Mouse (Mus musculus) kidney, postnatal 0 days (tissue): ENCODE data around the gene Tnr. TPM values are rescaled to one million over a fixed set of nuclear protein-coding genes. Genes with fewer than 3 reads are reported as not detected.

ENCODE experiments used
- ATAC-seq: fragments of 200-750 bp; cut with Nextera tagmentation; replicated peaks from 2 replicates; pipeline ENCODE4 v1.8.0; 2017; ENCODE audit warnings: low read depth, moderate number of reproducible peaks, moderate TSS enrichment, moderate library complexity; ENCODE audit not compliant: low FRiP score
- DNase-seq: peaks from one replicate; pipeline ENCODE4 v3.0.0-alpha.2; 2016; ENCODE audit warnings: low spot score
- H3K27ac ChIP-seq: fragments of 300-500 bp; sonication (generic); 2 replicates; pipeline ENCODE4 v1.5.1; 2014; ENCODE audit warnings: mild to moderate bottlenecking
- H3K27me3 ChIP-seq: fragments of 300-500 bp; sonication (generic); 2 replicates; pipeline ENCODE4 v1.6.1; 2014; ENCODE audit warnings: low read length, mixed read lengths; ENCODE audit not compliant: insufficient read depth
- H3K36me3 ChIP-seq: fragments of 300-500 bp; sonication (generic); 2 replicates; pipeline ENCODE4 v1.6.1; 2014; ENCODE audit warnings: low read length, mixed read lengths; ENCODE audit not compliant: insufficient read depth
- H3K4me1 ChIP-seq: fragments of 300-500 bp; sonication (generic); replicated peaks from 2 replicates; pipeline ENCODE4 v1.6.1; 2014; ENCODE audit warnings: antibody characterized with exemption, low read length, mixed read lengths; ENCODE audit not compliant: insufficient read depth
- H3K4me2 ChIP-seq: fragments of 300-500 bp; sonication (generic); 2 replicates; pipeline ENCODE4 v1.6.1; 2014; ENCODE audit warnings: mild to moderate bottlenecking, low read length, moderate library complexity, mixed read lengths
- H3K4me3 ChIP-seq: fragments of 300-500 bp; sonication (generic); replicated peaks from 2 replicates; pipeline ENCODE4 v1.5.1; 2014; ENCODE audit warnings: low read depth, low read length
- H3K9ac ChIP-seq: fragments of 300-500 bp; sonication (generic); 2 replicates; pipeline ENCODE4 v1.6.1; 2014; ENCODE audit warnings: low read depth, low read length
- H3K9me3 ChIP-seq: fragments of 300-500 bp; sonication (generic); replicated peaks from 2 replicates; pipeline ENCODE4 v1.6.1; 2016; ENCODE audit warnings: low read length, inconsistent platforms, mixed read lengths
- CTCF ChIP-seq: IDR thresholded peaks from 2 replicates; pipeline ENCODE4 v1.5.1; 2016; ENCODE audit warnings: antibody characterized with exemption, low read depth, mild to moderate bottlenecking, moderate library complexity
- WGBS: fragments of 180-500 bp; shearing (Covaris S2); extraction: QIAGEN DNeasy Blood & Tissue Kit; methylation state at CpG from one replicate; pipeline ENCODE4 v1.1.7; 2014; 5-methylcytosine and 5-hydroxymethylcytosine counted together
- polyA plus RNA-seq: library from polyadenylated mRNA; unstranded; fragments of >200 nt; fragmentation: Nextera tagmentation; extraction: Ambion mirVana; gene quantifications from 2 replicates; pipeline ENCODE4 v1.2.1, GENCODE M21; 2015

The Tnr gene
- polyA plus RNA-seq, 1 experiment from 2014 or later: not detected

- no peaks in the 10 kb centered on the region for H3K9me3 ChIP-seq
- H3K4me2 ChIP-seq: no peak overlapping the region
- H3K27me3 ChIP-seq: no peaks in the 10 kb centered on the region
- no peaks in the 10 kb centered on the region for H3K4me1 ChIP-seq
- DNase-seq: peak; percentile 35
- no peak for ATAC-seq
- H3K36me3 ChIP-seq: no peaks in the 10 kb centered on the region
- no peak for TF ChIP-seq CTCF
- no peak overlapping the region for H3K9ac ChIP-seq
- 50% methylated on average over 4 of the region's 4 CpGs for WGBS
- no peak overlapping the region for H3K27ac ChIP-seq
- no peak overlapping the region for H3K4me3 ChIP-seq
These were observed 60.3 kb downstream of the Tnr start for GRCm38 (mm10) chr1:159583877-159584276.

- Histone ChIP-seq H3K9me3 (no peaks in the 10 kb centered on the region), H3K4me1 (no peaks in the 10 kb centered on the region), H3K4me2 (no peak overlapping the region), H3K27me3 (no peaks in the 10 kb centered on the region), H3K4me3 (no peak overlapping the region), H3K9ac (no peak overlapping the region), H3K36me3 (no peaks in the 10 kb centered on the region), H3K27ac (no peak overlapping the region)
- DNase-seq (no peak), ATAC-seq (no peak)
- WGBS: 70% methylated on average over 2 of the region's 2 CpGs
- TF ChIP-seq CTCF: no peak
These were observed 65.2 kb downstream of the Tnr start for GRCm38 (mm10) chr1:159588741-159589140.

DNA sequence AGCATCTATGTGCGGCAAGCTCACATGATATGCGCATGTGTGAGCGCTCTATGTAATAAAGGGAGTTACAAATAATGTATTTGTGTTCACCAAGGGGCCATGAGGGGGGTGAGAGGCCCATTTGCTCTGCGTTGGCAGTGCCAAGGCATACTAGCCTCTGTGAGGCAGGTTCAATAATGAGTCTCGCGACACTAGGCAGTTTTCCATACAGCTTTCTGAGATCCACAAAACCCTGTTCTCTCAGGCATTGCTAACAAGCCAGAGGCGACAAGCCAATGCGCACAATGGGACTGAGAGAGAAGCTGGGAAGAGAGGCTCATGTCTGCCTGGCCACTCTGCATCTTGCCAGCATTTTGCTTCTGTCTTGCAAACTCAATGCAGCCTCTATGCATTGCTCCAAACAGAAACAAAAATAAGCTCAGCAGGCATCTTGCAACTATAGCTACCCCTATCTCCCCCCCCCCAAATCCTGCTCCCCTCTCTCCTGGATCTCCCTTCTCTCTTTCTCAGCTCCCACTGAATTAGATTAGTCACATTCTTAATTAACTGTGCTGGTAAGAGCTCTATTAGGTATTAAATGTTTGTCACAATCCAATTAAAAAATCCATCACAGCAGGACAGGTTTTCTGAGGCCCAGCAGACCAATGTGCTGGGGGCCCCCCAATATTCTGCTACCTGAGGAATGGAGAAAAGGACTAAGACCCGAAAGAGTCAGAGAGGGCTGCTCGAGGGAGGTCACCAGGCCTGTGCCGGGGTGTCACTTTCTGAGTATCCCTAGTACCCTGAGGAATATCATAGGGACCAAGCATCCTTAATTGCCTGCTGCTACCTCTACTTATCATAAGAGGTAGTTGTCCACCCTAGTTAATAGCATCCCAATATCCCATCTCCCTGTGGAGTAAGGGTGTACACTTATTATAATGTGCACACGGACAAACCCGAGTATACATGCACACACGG is 70.8 kb downstream of the Tnr start:
- 89% methylated on average over 14 of the region's 14 CpGs for WGBS
- no peak overlapping the region for H3K4me3 ChIP-seq
- H3K9ac ChIP-seq: no peak overlapping the region
- TF ChIP-seq CTCF: no peak
- no peaks in the 10 kb centered on the region for H3K36me3 ChIP-seq
- no peaks in the 10 kb centered on the region for H3K4me1 ChIP-seq
- DNase-seq (no peak), ATAC-seq (no peak)
- H3K27me3 ChIP-seq: no peaks in the 10 kb centered on the region
- no peak overlapping the region for H3K4me2 ChIP-seq
- H3K27ac ChIP-seq: no peak overlapping the region
- no peaks in the 10 kb centered on the region for H3K9me3 ChIP-seq

- Histone ChIP-seq H3K4me3 (no peak overlapping the region), H3K27ac (no peak overlapping the region), H3K9ac (no peak overlapping the region), H3K36me3 (no peaks in the 10 kb centered on the region), H3K4me1 (no peaks in the 10 kb centered on the region), H3K27me3 (no peaks in the 10 kb centered on the region), H3K9me3 (no peaks in the 10 kb centered on the region), H3K4me2 (no peak overlapping the region)
- no peak for DNase-seq
- no peak for ATAC-seq
- TF ChIP-seq CTCF: no peak
- 65% methylated on average over 3 of the region's 3 CpGs for WGBS
These were observed 72.2 kb downstream of the Tnr start for GRCm38 (mm10) chr1:159595729-159596128.

DNA sequence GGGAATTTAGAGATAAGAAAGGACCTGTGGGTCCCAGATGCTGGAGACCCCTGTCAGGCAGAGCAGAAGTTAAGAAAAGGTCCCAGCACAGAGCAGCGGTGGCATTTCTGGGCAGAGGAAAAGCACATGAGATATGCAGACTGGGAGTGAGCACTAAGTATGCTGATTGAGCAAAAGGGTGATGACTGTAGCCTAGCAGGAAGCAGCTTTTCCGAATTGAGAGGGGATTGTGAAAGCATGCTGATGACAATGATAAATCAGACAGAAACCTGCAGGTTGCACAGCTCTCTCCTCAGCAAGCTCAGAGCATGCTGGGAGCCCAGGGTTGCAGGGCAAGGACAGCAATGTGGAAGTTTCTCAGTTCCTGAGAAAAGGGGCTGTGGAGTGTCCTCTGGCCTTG is 73.1 kb downstream of the Tnr start:
- H3K27ac ChIP-seq: no peak overlapping the region
- H3K9me3 ChIP-seq: no peaks in the 10 kb centered on the region
- ATAC-seq (no peak), DNase-seq (no peak)
- no peak overlapping the region for H3K4me3 ChIP-seq
- H3K4me1 ChIP-seq: no peaks in the 10 kb centered on the region
- 35% methylated on average over 2 of the region's 2 CpGs for WGBS
- no peak overlapping the region for H3K4me2 ChIP-seq
- TF ChIP-seq CTCF: no peak
- H3K27me3 ChIP-seq: no peaks in the 10 kb centered on the region
- no peaks in the 10 kb centered on the region for H3K36me3 ChIP-seq
- H3K9ac ChIP-seq: no peak overlapping the region

DNA sequence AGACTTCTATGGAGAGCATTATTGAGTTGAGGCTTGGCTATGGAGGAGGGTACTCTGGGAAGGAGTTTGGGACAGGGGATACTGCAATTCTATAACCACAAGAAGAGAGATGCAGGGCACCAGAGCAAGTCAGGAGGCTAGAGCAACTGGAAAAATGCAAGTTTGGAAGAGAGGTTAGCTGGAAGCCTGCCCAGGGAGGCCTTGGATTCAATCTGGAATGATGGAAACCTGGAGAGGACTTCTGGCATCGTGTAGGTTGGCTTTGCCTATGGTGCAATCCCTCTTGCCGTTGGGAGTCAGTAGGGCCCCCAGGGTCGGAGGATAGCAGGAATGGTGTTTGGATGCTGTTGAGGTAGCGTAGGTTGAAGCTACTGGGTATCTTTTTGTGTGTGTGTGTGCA is 90.0 kb downstream of the Tnr start:
- WGBS: 83% methylated on average over 4 of the region's 4 CpGs

More for the DNA sequence above, 90.0 kb downstream of the Tnr start:
- H3K9ac ChIP-seq: no peak overlapping the region
- TF ChIP-seq CTCF: no peak
- H3K36me3 ChIP-seq: no peaks in the 10 kb centered on the region
- no peaks in the 10 kb centered on the region for H3K9me3 ChIP-seq
- H3K4me1 ChIP-seq: no peaks in the 10 kb centered on the region
- H3K4me3 ChIP-seq: no peak overlapping the region
- no peak for ATAC-seq
- no peak overlapping the region for H3K27ac ChIP-seq
- H3K27me3 ChIP-seq: no peaks in the 10 kb centered on the region
- no peak for DNase-seq
- no peak overlapping the region for H3K4me2 ChIP-seq
